ENCODE assay signal across 21 mouse cellular contexts in genomic region chr9:116126494-116126893, GRCm38 (mm10). TPM values are rescaled to one million over a fixed set of nuclear protein-coding genes. Genes with fewer than 3 reads are reported as not detected.
DNase-seq lines count a peak whose midpoint lies in the region; ATAC-seq and TF ChIP-seq lines count a peak whose summit lies in the region.
"Had no signal": no experiment of that assay in that cellular context is flagged by ENCODE, and none has a peak within 500 bp of the region (broad histone marks: within the 10 kb centered on the region; RNA-seq: fewer than 3 reads in every experiment).

No protein-coding gene starts in this region.

- WGBS in hindbrain, embryonic 15.5 days, result 55% methylated on average over 4 of the region's 4 CpGs
- WGBS in hindbrain, embryonic 14.5 days, result 65% methylated on average over 4 of the region's 4 CpGs
- WGBS in forebrain, embryonic 13.5 days, result 27% methylated on average over 4 of the region's 4 CpGs
- 58% methylated on average over 4 of the region's 4 CpGs for WGBS in kidney, embryonic 14.5 days
- 63% methylated on average over 4 of the region's 4 CpGs for WGBS in kidney, embryonic 16.5 days

- no peak for ATAC-seq in hindbrain, embryonic 15.5 days (ENCODE audit: low FRiP score, low read depth)
- ATAC-seq in hindbrain, embryonic 14.5 days (ENCODE audit: low FRiP score), result no peak
- peak; percentile 30; the same call in 1 of the 2 replicates for ATAC-seq in forebrain, embryonic 13.5 days
- no peak for ATAC-seq in kidney, embryonic 14.5 days (ENCODE audit: low FRiP score, low TSS enrichment)
- ATAC-seq in kidney, embryonic 16.5 days (ENCODE audit: low FRiP score, low TSS enrichment), result no peak
- ATAC-seq: intestine, postnatal 0 days; liver, postnatal 0 days; midbrain, embryonic 16.5 days had no signal

- 0 out of 2 replicates have a peak overlapping the region, but pooled peaks have one; percentile 30 for H3K27ac ChIP-seq in hindbrain, embryonic 15.5 days (replicated peaks)
- H3K27ac ChIP-seq in hindbrain, embryonic 14.5 days, result no peak overlapping the region
- no peak overlapping the region for H3K27ac ChIP-seq in forebrain, embryonic 13.5 days
- no peak overlapping the region for H3K27ac ChIP-seq in kidney, embryonic 14.5 days (ENCODE audit: low read depth, low read length)
- H3K27ac ChIP-seq in kidney, embryonic 16.5 days (ENCODE audit: low read length), result no peak overlapping the region
- H3K27ac ChIP-seq: kidney, postnatal 0 days; limb, embryonic 15.5 days had no signal

- H3K9me3 ChIP-seq in hindbrain, embryonic 15.5 days, result no peaks in the 10 kb centered on the region
- no peaks in the 10 kb centered on the region for H3K9me3 ChIP-seq in hindbrain, embryonic 14.5 days (ENCODE audit: control insufficient read depth, low read length)
- no peaks in the 10 kb centered on the region for H3K9me3 ChIP-seq in forebrain, embryonic 13.5 days (replicated peaks)
- H3K9me3 ChIP-seq in kidney, embryonic 14.5 days (ENCODE audit: control insufficient read depth, low read length), result no peaks in the 10 kb centered on the region
- no peaks in the 10 kb centered on the region for H3K9me3 ChIP-seq in kidney, embryonic 16.5 days (ENCODE audit: low read length)
- H3K9me3 ChIP-seq: limb, embryonic 15.5 days; megakaryocyte, embryonic 14.5 days had no signal

- H3K4me3 ChIP-seq in hindbrain, embryonic 15.5 days, result no peak overlapping the region
- no peak overlapping the region for H3K4me3 ChIP-seq in hindbrain, embryonic 14.5 days (replicated peaks; ENCODE audit: low read length)
- H3K4me3 ChIP-seq in forebrain, embryonic 13.5 days, result no peak overlapping the region
- no peak overlapping the region for H3K4me3 ChIP-seq in kidney, embryonic 14.5 days (ENCODE audit: low read length)
- H3K4me3 ChIP-seq in kidney, embryonic 16.5 days (ENCODE audit: low read length), result no peak overlapping the region
- H3K4me3 ChIP-seq: erythroblast, embryonic 14.5 days; limb, embryonic 15.5 days; megakaryocyte, embryonic 14.5 days had no signal

- TF ChIP-seq CTCF in brain, embryonic 14.5 days (IDR thresholded peaks at IDR 0.05; ENCODE audit: borderline replicate concordance, extremely low read depth, insufficient read depth, insufficient read length), result no peak

- no peak for TF ChIP-seq POLR2A in brain, embryonic 14.5 days (IDR thresholded peaks at IDR 0.05; ENCODE audit: borderline replicate concordance, extremely low read depth, insufficient read depth, insufficient read length, poor library complexity, severe bottlenecking)

- H3K36me3 ChIP-seq in hindbrain, embryonic 15.5 days, result no peaks in the 10 kb centered on the region
- H3K36me3 ChIP-seq in hindbrain, embryonic 14.5 days (replicated peaks; ENCODE audit: control insufficient read depth, insufficient read depth), result no peaks in the 10 kb centered on the region
- H3K36me3 ChIP-seq in forebrain, embryonic 13.5 days (ENCODE audit: poor library complexity, severe bottlenecking), result no peaks in the 10 kb centered on the region
- H3K36me3 ChIP-seq in kidney, embryonic 14.5 days (ENCODE audit: control insufficient read depth, insufficient read depth, low read length), result peaks cover 50% of the 10 kb centered on the region
- peaks cover 54% of the 10 kb centered on the region for H3K36me3 ChIP-seq in kidney, embryonic 16.5 days (ENCODE audit: insufficient read depth, low read length)

- H3K4me2 ChIP-seq in hindbrain, embryonic 15.5 days, result no peak overlapping the region
- no peak overlapping the region for H3K4me2 ChIP-seq in hindbrain, embryonic 14.5 days (replicated peaks)
- no peak overlapping the region for H3K4me2 ChIP-seq in forebrain, embryonic 13.5 days
- H3K4me2 ChIP-seq in kidney, embryonic 14.5 days (replicated peaks; ENCODE audit: low read depth, low read length), result no peak overlapping the region
- no peak overlapping the region for H3K4me2 ChIP-seq in kidney, embryonic 16.5 days (replicated peaks; ENCODE audit: low read depth, low read length)
- H3K4me2 ChIP-seq: limb, embryonic 15.5 days had no signal

- DNase-seq in hindbrain, embryonic 14.5 days (ENCODE audit: low spot score), result no peak
- peak; percentile 71 for DNase-seq in brain, embryonic 14.5 days (ENCODE audit: low read depth)
- peak; percentile 54 for DNase-seq in naive thymus-derived CD4-positive, alpha-beta T cell, adult 2 months (ENCODE audit: low read depth)
- DNase-seq: B cell, adult 2 months; cerebellum, postnatal 10 days; embryo, embryonic 11 days; gastrocnemius, postnatal 25 days; liver, postnatal 0 days; lung, postnatal 14 days; right cerebral cortex, postnatal 25 days; thymus, adult 2 months had no signal

- no peak overlapping the region for H3K9ac ChIP-seq in hindbrain, embryonic 15.5 days
- no peak overlapping the region for H3K9ac ChIP-seq in hindbrain, embryonic 14.5 days
- no peak overlapping the region for H3K9ac ChIP-seq in forebrain, embryonic 13.5 days
- H3K9ac ChIP-seq in kidney, embryonic 14.5 days (ENCODE audit: low read depth, low read length), result no peak overlapping the region
- no peak overlapping the region for H3K9ac ChIP-seq in kidney, embryonic 16.5 days (replicated peaks; ENCODE audit: low read length)
- H3K9ac ChIP-seq: limb, embryonic 15.5 days; liver, postnatal 0 days had no signal

- peaks cover 4% of the 10 kb centered on the region; the same call in 1 of the 2 replicates for H3K4me1 ChIP-seq in hindbrain, embryonic 15.5 days (replicated peaks)
- H3K4me1 ChIP-seq in hindbrain, embryonic 14.5 days (replicated peaks; ENCODE audit: control insufficient read depth, insufficient read depth, low read length), result no peaks in the 10 kb centered on the region; the same call in 1 of the 2 replicates
- no peaks in the 10 kb centered on the region for H3K4me1 ChIP-seq in forebrain, embryonic 13.5 days
- H3K4me1 ChIP-seq in kidney, embryonic 14.5 days (ENCODE audit: control insufficient read depth, insufficient read depth, low read length), result peaks cover 12% of the 10 kb centered on the region
- peaks cover 15% of the 10 kb centered on the region for H3K4me1 ChIP-seq in kidney, embryonic 16.5 days (ENCODE audit: insufficient read depth, low read length)

- no peaks in the 10 kb centered on the region for H3K27me3 ChIP-seq in hindbrain, embryonic 15.5 days
- H3K27me3 ChIP-seq in hindbrain, embryonic 14.5 days (ENCODE audit: control insufficient read depth, insufficient read depth, low read length), result no peaks in the 10 kb centered on the region
- no peaks in the 10 kb centered on the region for H3K27me3 ChIP-seq in forebrain, embryonic 13.5 days
- H3K27me3 ChIP-seq in kidney, embryonic 14.5 days (ENCODE audit: control insufficient read depth, insufficient read depth, low read length), result no peaks in the 10 kb centered on the region
- H3K27me3 ChIP-seq in kidney, embryonic 16.5 days (ENCODE audit: insufficient read depth, low read length), result no peaks in the 10 kb centered on the region
- H3K27me3 ChIP-seq: limb, embryonic 15.5 days had no signal

RNA-seq across cellular contexts. Expression of gene Tgfbr2, which starts 48.7 kb away (rescaled TPM):
- 9.0 and 9.8 TPM in 2 replicates for polyA plus RNA-seq in hindbrain, embryonic 15.5 days (2015; fragmentation: Nextera tagmentation; extraction: Ambion mirVana)
- polyA plus RNA-seq in hindbrain, embryonic 14.5 days (2014; fragmentation: Nextera tagmentation; extraction: Ambion mirVana), result 10.9 and 11.4 TPM in 2 replicates
- polyA plus RNA-seq in brain, embryonic 14.5 days (2012; rRNA removed), result 9.1 and 13.6 TPM in 2 replicates
- 4.2 and 4.4 TPM in 2 replicates for polyA plus RNA-seq in forebrain, embryonic 13.5 days (2015; fragmentation: Nextera tagmentation; extraction: Ambion mirVana)
- 10.8 and 27.2 TPM in 2 replicates for polyA plus RNA-seq in kidney, embryonic 14.5 days (2014; fragmentation: Nextera tagmentation; extraction: Ambion mirVana)
- 33.8 and 35.9 TPM in 2 replicates for polyA plus RNA-seq in kidney, embryonic 16.5 days (2015; fragmentation: Nextera tagmentation; extraction: Ambion mirVana)
